ENCODE assay signal across 18 mouse cellular contexts in the genomic region with DNA sequence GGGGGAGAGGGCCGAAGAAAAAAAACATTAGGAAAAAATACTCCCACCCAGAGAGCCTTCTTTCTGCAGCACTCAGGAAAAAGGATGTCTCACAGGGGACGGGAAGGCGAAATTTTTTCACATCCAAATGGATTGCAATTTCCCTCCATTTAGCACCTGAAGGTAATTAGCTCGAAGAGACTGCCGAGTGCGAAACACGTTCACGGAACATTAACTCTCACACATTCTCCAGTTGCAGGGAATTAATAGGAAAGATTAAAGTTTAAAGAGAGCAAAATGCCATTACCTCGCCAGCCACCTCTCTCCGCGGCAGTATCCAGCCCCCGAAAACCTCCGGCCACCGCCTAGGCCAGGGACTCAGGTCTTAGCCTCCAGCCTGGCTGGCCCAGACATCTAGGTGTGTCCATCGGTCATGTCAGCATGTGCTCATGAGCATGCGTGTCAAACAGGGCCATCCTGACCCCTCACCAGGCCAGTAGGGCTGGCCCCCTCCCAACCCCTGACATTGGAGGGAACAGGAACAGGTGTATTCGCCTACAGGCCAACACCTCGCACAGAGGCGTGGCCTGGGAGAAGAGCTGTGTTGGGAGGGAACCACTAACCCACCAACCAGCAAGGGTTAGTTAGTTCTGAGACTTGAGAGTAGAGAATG.
DNase-seq lines count a peak whose midpoint lies in the region; ATAC-seq and TF ChIP-seq lines count a peak whose summit lies in the region.
"Had no signal": no experiment of that assay in that cellular context is flagged by ENCODE, and none has a peak within 500 bp of the region (broad histone marks: within the 10 kb centered on the region; RNA-seq: fewer than 3 reads in every experiment).

No protein-coding gene starts in this region.

- no peak for ATAC-seq in midbrain, postnatal 0 days (ENCODE audit: low FRiP score)
- ATAC-seq in midbrain, embryonic 13.5 days: no peak
- 0 out of 2 replicates have a peak, but pooled peaks have one; percentile 17 for ATAC-seq in neural tube, embryonic 14.5 days (ENCODE audit: low read depth)
- ATAC-seq: lung, postnatal 0 days had no signal

- no peaks in the 10 kb centered on the region for H3K9me3 ChIP-seq in midbrain, postnatal 0 days (ENCODE audit: low read length)
- 0 out of 2 replicates have a peak, but pooled peaks cover 3% of the 10 kb centered on the region for H3K9me3 ChIP-seq in midbrain, embryonic 13.5 days
- H3K9me3 ChIP-seq in neural tube, embryonic 14.5 days (ENCODE audit: control insufficient read depth, low read length): no peaks in the 10 kb centered on the region
- H3K9me3 ChIP-seq: embryonic facial prominence, embryonic 15.5 days; limb, embryonic 15.5 days; midbrain, embryonic 12.5 days had no signal

- no peak overlapping the region for H3K4me3 ChIP-seq in midbrain, postnatal 0 days (ENCODE audit: low read depth, low read length)
- no peak overlapping the region for H3K4me3 ChIP-seq in midbrain, embryonic 13.5 days (replicated peaks)
- H3K4me3 ChIP-seq in kidney, adult 2 months (ENCODE audit: insufficient read depth, low read depth, low read length): no peak overlapping the region
- H3K4me3 ChIP-seq in neural tube, embryonic 14.5 days (ENCODE audit: low read depth, low read length): no peak overlapping the region
- H3K4me3 ChIP-seq: embryonic facial prominence, embryonic 15.5 days; limb, embryonic 15.5 days; midbrain, embryonic 12.5 days; myocyte had no signal

- no peak for TF ChIP-seq CTCF in midbrain, postnatal 0 days (IDR thresholded peaks at IDR 0.05)
- no peak for TF ChIP-seq CTCF in kidney, adult 2 months (conservative IDR thresholded peaks at IDR 0.05; ENCODE audit: insufficient read depth, insufficient read length, low read depth, low read length)

- H3K36me3 ChIP-seq in midbrain, postnatal 0 days (ENCODE audit: insufficient read depth, low read length): no peaks in the 10 kb centered on the region
- no peaks in the 10 kb centered on the region for H3K36me3 ChIP-seq in midbrain, embryonic 13.5 days
- no peaks in the 10 kb centered on the region for H3K36me3 ChIP-seq in kidney, adult 2 months (ENCODE audit: control insufficient read depth, insufficient read depth, low read length)
- H3K36me3 ChIP-seq in neural tube, embryonic 14.5 days (ENCODE audit: control insufficient read depth, insufficient read depth, low read length): no peaks in the 10 kb centered on the region
- H3K36me3 ChIP-seq: embryonic facial prominence, embryonic 15.5 days; limb, embryonic 15.5 days; midbrain, embryonic 12.5 days had no signal

- no peak overlapping the region for H3K9ac ChIP-seq in midbrain, postnatal 0 days (replicated peaks; ENCODE audit: low read length, poor library complexity, severe bottlenecking)
- H3K9ac ChIP-seq in midbrain, embryonic 13.5 days (replicated peaks): no peak overlapping the region
- no peak overlapping the region for H3K9ac ChIP-seq in neural tube, embryonic 14.5 days (replicated peaks; ENCODE audit: low read depth, low read length)
- H3K9ac ChIP-seq: embryonic facial prominence, embryonic 15.5 days; limb, embryonic 15.5 days; midbrain, embryonic 12.5 days had no signal

- 79% methylated on average over 19 of the region's 19 CpGs for WGBS in midbrain, postnatal 0 days
- WGBS in midbrain, embryonic 13.5 days: 92% methylated on average over 19 of the region's 19 CpGs
- 17% methylated on average over 19 of the region's 19 CpGs for WGBS in kidney, adult 2 months
- WGBS in neural tube, embryonic 14.5 days: 53% methylated on average over 19 of the region's 19 CpGs

- H3K27ac ChIP-seq in midbrain, postnatal 0 days (ENCODE audit: low read depth, low read length): no peak overlapping the region
- H3K27ac ChIP-seq in midbrain, embryonic 13.5 days: no peak overlapping the region
- no peak overlapping the region for H3K27ac ChIP-seq in kidney, adult 2 months (ENCODE audit: insufficient read depth, low read depth, low read length)
- H3K27ac ChIP-seq in neural tube, embryonic 14.5 days (ENCODE audit: low read depth, low read length): peak overlapping the region; percentile 34; the same call in 1 of the 2 replicates
- H3K27ac ChIP-seq: embryonic facial prominence, embryonic 15.5 days; limb, embryonic 15.5 days; midbrain, embryonic 12.5 days had no signal

- DNase-seq in midbrain, postnatal 0 days (ENCODE audit: low spot score): peak; percentile 37
- DNase-seq in kidney, adult 2 months: peak; percentile 55
- DNase-seq in kidney, postnatal 10 days: peak; percentile 19
- DNase-seq in MN1 (ENCODE audit: low spot score): no peak
- no peak for DNase-seq in adrenal gland, adult 8-10 months
- no peak for DNase-seq in testis, postnatal 10 days (ENCODE audit: low spot score)
- DNase-seq: adrenal gland, postnatal 14 days; B cell, adult 2 months; cerebellum, adult 11 months; cerebellum, postnatal 14 days; thymus, postnatal 25 days had no signal

- H3K4me1 ChIP-seq in midbrain, postnatal 0 days (ENCODE audit: insufficient read depth, low read length): no peaks in the 10 kb centered on the region
- peaks cover 8% of the 10 kb centered on the region; the same call in 1 of the 2 replicates for H3K4me1 ChIP-seq in midbrain, embryonic 13.5 days (replicated peaks)
- H3K4me1 ChIP-seq in kidney, adult 2 months (ENCODE audit: control insufficient read depth, insufficient read depth, low read length): no peaks in the 10 kb centered on the region
- peaks cover 15% of the 10 kb centered on the region for H3K4me1 ChIP-seq in neural tube, embryonic 14.5 days (ENCODE audit: control insufficient read depth, insufficient read depth, low read length)
- H3K4me1 ChIP-seq: embryonic facial prominence, embryonic 15.5 days had no signal

- H3K27me3 ChIP-seq in midbrain, postnatal 0 days (ENCODE audit: insufficient read depth, low read length): peaks cover 14% of the 10 kb centered on the region
- peaks cover 25% of the 10 kb centered on the region; the same call in 1 of the 2 replicates for H3K27me3 ChIP-seq in midbrain, embryonic 13.5 days
- no peaks in the 10 kb centered on the region for H3K27me3 ChIP-seq in kidney, adult 2 months (replicated peaks; ENCODE audit: control insufficient read depth, insufficient read depth, low read length)
- no peaks in the 10 kb centered on the region for H3K27me3 ChIP-seq in neural tube, embryonic 14.5 days (ENCODE audit: control insufficient read depth, insufficient read depth, low read length)

- no peak for TF ChIP-seq POLR2A in kidney, adult 2 months (IDR thresholded peaks at IDR 0.05; ENCODE audit: low read depth, low read length)

- H3K4me2 ChIP-seq in midbrain, postnatal 0 days (ENCODE audit: low read depth, low read length, poor library complexity, severe bottlenecking): no peak overlapping the region
- no peak overlapping the region for H3K4me2 ChIP-seq in midbrain, embryonic 13.5 days (replicated peaks)
- H3K4me2 ChIP-seq in neural tube, embryonic 14.5 days (ENCODE audit: low read depth, low read length): no peak overlapping the region
- H3K4me2 ChIP-seq: embryonic facial prominence, embryonic 15.5 days; limb, embryonic 15.5 days; midbrain, embryonic 12.5 days had no signal

Comparison
In these comparisons a context has a peak if more than half of its experiments do, and no peak if none do; other contexts are left out.
1. DNase-seq: peak in midbrain, postnatal 0 days (single experiment), kidney, adult 2 months (single experiment) and kidney, postnatal 10 days (single experiment); none in MN1 (single experiment), adrenal gland, adult 8-10 months (single experiment) and testis, postnatal 10 days (single experiment).